Mouse (Mus musculus): Measurements from ENCODE around the gene Mavs.
A peak's percentile ranks its signal among the peaks of the same experiment; 100 is the strongest.

Gene Mavs

DNA sequence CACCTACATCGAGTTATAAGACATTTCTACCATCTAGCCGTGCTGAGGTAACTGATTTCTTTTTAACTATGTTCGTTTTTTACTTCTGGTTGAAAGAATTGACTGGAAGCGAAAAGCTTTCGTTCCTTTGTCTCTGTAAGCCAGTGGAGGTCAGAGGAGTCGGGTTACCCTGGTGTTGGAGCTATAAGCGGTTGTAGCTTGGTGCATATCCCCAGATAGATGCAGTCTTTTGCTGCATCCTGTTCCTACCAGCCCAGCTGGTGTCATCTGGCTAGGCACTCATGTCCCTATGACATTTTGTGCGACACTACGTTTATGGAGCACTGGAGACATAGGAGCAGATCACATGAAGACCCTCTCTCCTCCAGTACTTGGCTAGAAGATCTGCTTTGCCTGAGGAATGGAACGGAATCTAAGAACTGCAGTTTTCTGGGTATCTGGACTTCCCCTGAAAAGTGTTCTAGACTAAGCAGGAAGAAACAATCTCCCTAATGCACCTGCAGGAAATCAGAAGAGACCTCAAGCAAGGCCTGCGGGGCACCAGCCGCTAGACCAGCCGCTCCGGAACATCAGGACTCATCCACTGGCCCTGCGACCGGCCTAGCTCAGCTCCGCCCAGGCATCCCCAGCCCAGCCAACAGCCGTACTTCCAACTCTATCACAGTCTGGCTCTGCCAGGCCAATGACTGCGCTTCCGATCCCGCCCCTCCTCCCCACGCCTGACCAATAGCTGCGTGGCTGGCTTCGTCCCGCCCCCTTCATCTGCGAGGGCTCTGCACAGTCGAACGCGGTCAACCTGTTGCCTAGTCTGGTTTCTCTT lies at the start of gene Mavs:
TSS of gene Mavs (plus strand) at position 757 of the 820 bp plus-strand sequence.
- DNase-seq (ENCODE audit: low spot score in 2 of 2): peak; percentile 92 to 93

DNA sequence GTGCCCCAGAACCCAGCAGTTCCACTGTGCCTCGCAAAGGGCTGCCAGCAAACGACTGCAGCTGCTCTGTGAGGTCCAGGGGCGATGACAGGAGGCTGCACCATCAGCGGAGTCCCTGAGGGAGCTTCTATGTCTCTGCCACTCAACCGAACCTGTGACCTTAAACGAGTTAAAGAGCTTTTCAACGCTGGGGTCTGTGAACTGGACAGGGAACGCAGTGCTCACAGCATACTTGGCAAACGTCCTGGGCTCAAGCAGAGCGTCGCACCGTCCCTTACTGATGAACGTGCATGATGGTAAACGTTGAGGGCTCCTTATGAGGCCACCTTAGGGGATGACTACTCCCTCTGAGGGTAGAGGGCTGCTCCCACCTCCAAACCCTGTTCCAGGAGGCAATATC lies 47.5 kb upstream of the Mavs start:
- DNase-seq (ENCODE audit: low spot score in 2 of 2): no peak

DNA sequence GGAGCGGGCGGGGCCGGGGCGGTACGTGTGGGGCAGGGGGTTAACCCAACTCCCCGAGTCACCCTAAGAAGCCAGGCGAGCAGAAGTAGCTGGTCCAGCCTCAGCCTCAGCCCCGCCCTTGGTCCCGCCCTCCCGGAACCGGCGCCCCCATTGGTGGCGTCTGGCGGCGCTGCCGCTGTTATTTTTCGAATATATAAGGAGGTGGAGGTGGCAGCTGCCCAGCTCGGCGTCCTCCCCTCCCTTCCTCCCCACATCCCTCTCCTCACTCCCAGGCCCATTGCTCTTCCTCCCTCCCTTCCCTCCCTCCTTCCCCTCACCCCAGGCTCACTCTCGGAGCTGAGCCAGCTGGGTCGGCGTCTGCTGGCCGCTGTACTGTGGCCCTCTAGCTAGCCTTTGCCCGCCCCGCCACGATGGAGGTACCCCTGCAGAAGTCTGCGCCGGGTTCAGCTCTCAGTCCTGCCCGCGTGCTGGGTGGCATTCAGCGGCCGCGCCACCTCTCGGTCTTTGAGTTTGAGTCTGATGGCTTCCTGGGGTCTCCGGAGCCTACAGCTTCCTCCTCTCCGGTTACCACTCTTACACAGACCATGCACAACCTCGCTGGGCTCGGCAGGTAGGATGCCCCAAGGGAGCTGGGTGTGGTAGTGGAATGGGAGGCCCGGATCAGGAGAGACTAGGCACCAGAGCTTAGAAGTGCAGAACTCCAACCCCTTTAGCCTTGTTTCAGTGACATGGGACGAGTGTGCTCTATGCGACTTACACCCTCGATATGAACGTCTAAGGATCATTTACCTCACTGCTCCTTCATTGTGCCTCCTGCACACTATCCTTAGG lies 46.9 kb upstream of the Mavs start, which contains the start of the genes Cdc25b and Spef1:
TSS of gene Cdc25b (plus strand) at position 179 of the 831 bp plus-strand sequence.
TSS of gene Spef1 (minus strand) at position 512 of the 831 bp plus-strand sequence.
- DNase-seq (ENCODE audit: low spot score in 2 of 2): peak; percentile 77 to 81

DNA sequence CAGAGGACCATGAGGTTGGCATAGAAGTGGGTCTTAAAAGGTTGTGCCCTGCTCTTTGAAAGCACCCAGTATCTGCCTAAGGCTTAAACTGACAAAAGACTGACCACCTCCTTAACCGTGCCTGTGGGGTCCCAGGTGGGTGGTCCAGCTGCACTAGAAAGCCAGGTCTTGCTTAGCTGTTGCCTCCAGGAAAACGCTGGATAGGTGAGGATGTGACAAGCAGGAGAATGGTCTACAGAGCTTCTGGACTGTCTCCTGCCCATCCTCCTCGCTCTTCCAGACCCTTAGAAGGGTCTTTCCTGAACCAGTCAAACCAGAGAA lies 46.3 kb upstream of the Mavs start:
- DNase-seq (ENCODE audit: low spot score in 2 of 2): no peak

DNA sequence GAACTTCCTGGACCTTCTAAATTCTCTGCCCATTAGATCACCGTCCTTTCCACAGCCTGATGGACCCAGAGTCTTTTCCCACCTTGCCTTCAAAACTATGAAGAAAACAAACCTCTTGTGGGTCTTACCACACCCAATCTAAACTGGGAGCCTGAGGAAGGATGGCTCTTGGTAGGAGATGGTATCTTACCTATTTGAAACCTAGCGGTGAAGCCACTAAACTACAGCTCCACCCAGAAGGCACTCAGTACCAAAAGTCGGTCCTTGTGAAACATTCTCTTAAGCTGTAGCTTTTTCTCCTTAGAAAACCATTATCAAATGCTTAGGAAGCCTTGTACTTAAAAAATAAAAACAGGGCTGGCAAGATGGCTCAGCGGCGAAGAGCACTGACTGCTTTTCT lies 45.6 kb upstream of the Mavs start:
- no peak for DNase-seq (ENCODE audit: low spot score in 2 of 2)

DNA sequence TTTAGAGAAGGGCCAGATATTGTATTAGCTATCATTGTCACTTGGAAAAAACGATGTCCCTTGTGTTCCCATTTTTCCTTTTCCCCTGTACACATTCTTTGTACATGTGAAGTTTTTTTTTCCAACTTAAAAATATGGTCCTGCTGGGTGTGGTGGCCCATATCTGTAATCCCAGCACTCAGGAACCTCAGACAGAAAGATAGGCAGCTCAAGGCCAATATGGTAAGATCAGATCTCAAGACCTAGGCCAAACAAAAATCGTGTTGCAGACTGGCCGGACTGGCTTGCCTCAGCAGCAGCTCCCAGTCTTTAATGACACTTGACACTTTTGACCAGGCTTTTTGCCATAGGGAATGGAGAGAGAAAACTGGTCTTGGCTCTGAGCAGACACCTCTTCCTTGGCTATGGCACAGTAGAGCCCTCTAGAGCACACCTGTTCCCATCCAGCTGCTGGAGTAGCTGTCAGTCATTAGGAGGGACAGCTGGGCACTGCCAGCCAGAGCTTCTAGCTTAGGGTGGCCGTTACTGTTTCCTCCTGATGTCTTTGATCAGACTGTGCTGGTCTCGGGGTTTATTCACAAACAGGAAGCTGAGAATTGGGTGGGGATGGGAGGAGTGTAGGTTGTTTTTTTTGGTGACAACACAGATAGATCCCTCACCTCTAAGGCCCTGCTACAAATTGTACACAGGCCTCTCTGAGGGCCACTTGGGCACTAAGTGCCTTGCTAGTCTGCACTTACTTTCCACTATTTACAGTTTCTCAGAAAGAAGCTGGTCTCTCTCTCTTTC lies 44.1 kb upstream of the Mavs start:
- no peak for DNase-seq (ENCODE audit: low spot score in 2 of 2)

DNA sequence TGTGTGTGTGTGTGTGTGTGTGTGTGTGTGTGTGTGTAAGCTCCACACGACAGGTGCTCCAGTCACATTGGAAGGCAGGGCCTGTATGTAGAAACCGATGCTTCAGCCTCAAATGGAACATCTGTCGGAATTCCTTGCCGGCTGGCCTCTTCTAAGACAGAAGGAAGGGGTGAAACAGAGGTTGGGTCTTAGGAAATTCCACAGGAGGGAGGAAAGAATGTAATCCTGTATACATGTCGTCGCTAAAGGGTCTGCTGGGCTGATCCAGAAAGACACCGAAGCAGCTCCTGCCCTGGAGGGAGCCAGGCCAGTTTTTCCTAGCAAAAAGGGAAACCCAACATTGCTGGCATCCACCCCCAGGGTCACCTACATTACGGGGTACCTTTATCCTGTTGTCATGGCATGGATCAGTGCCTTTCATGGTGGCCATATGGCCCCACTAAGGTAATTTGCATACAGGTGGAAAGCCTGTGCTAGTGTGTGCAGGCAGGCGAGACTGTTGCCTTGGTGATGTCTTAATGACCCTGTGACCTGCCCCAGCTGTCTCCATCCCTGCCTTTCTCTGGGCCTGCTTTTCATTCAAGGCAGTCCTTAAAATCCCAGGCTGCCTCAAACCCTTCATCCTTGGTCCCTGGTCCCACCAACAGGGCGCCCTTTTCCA lies 43.4 kb upstream of the Mavs start:
- DNase-seq (ENCODE audit: low spot score in 2 of 2): no peak

DNA sequence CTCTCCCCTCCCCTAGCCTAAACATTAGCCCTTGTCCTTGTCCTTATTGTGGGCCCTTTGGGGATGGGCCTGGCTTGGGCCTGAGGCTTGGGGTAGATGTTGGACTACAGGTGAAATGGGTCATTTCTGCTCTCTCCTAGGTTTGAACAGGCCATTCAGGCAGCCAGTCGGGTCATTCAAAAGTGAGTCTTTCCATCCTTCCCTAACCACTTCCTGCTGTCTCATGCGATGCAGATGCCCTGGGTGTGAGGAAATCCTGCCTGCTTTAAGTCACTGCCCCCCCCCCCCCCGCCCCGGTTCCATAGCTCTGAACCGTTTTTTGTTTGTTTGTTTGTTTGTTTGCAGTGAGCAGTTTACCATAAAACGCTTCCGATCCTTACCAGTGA lies 42.9 kb upstream of the Mavs start:
- DNase-seq (ENCODE audit: low spot score in 2 of 2): no peak

DNA sequence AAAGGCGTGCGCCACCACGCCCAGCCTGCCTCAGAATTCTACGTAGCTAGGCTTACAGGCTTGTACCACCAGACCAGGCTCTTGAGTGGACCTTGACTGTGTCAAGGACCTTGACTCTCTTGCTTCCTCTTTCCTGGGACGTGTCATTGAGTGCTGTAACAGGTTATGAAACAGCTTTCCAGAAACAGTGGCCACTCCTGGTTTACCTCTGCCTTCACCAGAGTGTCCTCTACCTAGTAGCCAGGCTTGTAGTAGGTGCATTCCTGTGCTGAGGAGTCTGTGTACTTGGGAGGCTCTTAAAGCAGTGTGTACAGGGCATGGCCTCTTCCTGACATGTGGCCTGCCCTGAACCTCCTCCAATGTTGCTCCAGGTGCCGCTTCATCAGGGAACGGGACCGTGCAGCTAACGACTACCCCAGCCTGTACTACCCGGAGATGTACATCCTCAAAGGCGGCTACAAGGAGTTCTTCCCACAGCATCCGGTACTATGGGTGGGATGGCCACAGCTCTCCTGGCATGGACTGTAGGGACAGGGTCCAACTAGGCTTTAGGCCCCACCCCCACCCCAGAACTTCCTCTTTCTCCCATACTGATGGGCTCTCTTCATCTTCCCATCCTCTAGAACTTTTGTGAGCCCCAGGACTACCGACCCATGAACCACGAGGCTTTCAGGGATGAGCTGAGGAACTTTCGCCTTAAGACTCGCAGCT lies 37.1 kb upstream of the Mavs start:
- no peak for DNase-seq (ENCODE audit: low spot score in 2 of 2)

DNA sequence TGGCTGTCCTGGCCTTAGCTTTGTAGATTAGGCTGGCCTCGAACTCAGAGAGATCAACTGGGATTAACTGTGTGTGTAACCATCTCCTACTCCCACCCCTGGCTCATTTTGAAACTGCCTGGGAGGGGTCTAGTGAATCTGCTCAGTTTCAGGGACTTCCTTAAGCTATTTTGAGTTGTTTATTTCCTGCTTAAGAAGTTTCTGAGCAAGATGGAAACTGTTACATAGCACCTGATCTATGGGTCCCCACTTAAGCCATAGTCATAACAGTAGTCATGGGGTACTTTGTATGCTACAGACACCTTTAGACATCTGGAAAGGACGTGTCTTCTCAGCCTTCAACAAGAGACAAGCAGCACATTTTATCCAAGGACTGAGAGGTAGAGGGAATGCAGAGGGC lies 33.2 kb upstream of the Mavs start:
- no peak for DNase-seq (ENCODE audit: low spot score in 2 of 2)

DNA sequence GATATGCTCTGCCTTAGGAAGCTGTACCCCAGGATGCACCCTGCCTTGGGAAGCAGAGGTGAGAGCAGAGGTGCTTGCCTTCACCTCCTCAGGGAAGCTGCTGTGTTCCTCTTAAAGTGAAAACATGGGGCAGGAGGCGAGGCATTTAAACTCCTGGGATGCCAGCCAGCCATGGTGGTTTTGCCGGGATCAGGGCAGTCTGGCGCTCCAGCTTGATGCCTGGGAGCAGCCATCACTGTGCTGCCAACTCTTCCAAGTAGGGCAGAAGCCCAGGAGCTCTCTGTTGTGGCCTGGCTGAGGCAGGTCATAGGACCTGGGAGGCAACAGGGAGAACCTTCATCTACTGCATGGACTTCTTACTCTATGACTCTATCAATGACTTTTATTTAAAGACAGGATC lies 32.6 kb upstream of the Mavs start:
- no peak for DNase-seq (ENCODE audit: low spot score in 2 of 2)

DNA sequence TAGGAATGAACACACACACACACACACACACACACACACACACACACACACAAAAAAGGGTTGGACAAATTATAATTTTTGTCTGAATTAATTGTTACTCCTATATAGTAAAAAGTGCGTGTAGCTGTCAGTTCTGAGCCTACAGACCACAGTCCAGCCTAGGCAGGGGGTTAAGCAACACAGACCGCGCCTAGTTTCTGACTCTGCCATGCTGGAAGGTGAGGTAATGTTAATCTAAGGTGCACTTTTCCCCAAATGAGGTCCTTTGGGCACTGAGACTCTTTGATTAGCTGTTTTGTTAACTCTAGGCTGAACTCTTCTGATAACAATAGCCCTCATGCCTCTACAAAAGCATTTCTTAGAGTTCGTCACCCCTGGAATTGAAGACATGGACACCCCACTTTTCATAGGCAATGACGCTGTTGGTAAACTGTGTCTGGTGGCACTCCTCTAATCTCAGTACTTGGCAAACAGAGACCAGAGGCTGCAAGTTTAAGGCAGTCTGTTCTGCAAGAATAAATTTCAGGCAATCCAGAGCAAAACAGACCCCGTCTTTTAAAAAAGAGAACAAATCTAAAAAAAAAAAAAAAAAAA lies 29.9 kb upstream of the Mavs start:
- no peak for DNase-seq (ENCODE audit: low spot score in 2 of 2)

DNA sequence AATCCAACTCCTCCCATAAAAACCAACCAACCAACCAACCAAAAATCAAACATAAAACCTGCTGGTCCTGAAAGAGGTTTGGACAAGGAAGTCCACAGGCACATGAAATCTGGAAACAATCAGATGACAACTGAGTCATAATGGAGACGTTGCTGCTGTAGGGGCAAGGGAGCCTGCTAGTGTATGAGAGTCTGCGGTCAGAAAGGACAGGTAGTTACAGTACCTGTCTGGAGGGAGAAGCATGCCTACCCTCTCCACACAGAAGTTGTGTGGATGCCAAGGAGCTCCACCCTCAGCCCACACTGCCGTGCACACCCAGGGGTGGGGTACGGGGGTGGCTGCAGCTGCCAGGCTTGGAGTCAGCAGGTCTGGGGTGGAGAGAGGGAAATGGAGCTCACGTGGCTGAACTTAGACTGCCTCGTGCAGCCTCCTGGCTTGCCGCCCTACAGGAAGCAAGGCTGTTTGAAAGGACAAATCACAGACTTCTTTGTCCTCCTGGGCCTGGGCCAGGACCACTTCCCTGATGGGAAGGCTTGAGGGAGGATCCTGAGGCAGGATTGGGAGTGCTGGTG lies 29.4 kb upstream of the Mavs start:
- peak; percentile 81 to 83 for DNase-seq (ENCODE audit: low spot score in 2 of 2)

DNA sequence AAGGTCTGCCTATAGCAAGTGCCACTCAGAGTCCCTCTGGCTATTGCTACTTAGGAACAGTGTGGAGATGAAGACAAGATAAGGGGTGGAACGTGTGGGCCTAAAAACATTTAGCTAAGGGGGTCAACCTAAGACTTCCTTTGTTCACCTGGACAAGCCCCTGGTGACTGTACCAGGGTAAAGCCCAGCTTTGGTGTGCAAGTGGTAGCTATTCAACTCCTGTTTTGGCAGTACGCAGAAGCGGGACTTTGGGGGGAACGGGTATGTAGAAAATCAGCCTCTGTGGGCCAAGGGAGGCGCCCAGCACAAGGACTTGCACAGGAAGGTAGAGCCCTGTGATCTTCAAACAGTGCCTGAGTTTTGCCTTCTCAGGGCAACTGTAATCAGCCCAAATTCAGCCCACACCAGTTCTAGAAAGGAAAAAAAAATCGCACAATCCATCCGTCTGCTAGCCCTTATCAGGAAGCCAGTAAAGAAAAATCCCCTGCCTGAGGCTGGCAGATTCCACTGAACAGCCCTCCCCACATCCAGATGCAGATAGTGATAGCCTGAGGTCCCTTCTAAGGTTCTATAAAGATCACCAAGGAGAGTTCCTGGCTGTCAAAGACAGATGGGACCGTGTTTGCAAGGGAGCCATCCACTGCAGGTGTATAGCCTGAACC lies 28.2 kb upstream of the Mavs start:
- no peak for DNase-seq (ENCODE audit: low spot score in 2 of 2)

DNA sequence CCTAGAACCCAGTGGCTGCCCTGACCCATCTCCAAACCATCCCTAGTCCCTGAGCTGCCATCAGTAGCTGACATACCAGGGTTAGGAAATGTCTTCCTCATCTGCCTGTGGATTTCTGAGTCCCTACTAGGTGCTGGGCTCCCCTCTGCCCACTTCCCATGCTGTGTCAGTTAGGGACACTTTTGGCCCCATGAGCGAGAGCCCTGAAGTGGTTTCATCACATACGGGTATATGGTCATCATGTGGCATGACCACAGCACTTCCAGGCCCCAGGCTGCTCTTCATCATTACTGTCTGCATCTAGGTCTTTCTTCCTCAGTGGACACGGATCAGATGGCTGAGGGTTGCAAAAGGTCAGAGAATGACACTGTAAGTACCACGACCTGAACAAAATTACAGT lies 27.1 kb upstream of the Mavs start, which contains the start of gene Ap5s1:
TSS of gene Ap5s1 (plus strand) at position 301 of the 400 bp plus-strand sequence.
- DNase-seq (ENCODE audit: low spot score in 2 of 2): no peak

DNA sequence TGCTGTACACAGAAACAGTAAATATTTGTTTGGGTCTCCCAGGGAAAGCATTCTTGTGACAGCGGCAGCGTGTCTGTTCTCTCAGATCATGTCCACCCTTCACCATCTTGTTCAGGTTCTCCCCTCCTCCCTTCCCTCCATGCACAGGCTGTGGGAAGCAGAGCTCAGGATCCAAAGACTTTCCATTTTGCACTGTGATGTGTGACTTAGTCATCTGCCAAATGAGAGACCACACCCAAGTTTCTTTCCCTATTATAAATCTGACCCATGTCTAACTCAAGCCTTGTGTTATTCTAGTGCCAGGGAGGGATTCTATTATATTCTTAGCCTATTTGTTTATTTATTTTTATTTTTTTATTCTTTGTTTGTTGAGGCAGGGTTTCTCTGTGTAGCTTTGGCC lies 25.5 kb upstream of the Mavs start:
- DNase-seq (ENCODE audit: low spot score in 2 of 2): no peak

DNA sequence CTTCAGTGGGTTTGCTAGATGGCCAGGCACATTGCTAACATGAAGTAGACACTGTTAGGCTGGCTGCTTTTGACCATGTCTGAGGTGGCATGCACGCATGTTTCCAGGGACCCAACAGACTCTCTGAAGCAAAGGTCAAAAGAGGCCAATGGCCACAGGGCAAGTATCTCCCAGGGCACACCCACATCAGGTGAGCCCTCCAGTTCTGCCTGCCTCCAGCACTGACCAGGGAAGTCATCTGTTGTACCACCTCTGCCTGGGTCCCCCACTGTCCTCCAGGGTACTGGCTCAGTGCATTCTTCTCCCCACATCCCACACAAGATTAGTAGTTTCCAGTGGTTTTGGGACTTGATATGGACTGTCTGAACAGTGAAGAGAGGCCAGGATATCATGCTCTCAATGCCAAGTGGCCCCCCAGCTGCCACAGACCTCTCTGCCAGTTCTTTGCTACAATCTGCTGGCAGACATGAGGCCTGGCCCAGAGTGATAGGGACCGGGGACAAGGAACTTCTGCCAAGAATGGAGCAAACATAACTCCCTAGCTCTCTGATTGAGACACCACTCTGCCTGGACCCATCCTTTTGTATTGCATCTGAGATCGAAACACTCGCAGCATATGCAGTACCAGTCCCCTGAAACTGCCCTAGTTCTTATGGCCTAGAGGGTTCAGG lies 24.6 kb upstream of the Mavs start:
- DNase-seq (ENCODE audit: low spot score in 2 of 2): no peak

DNA sequence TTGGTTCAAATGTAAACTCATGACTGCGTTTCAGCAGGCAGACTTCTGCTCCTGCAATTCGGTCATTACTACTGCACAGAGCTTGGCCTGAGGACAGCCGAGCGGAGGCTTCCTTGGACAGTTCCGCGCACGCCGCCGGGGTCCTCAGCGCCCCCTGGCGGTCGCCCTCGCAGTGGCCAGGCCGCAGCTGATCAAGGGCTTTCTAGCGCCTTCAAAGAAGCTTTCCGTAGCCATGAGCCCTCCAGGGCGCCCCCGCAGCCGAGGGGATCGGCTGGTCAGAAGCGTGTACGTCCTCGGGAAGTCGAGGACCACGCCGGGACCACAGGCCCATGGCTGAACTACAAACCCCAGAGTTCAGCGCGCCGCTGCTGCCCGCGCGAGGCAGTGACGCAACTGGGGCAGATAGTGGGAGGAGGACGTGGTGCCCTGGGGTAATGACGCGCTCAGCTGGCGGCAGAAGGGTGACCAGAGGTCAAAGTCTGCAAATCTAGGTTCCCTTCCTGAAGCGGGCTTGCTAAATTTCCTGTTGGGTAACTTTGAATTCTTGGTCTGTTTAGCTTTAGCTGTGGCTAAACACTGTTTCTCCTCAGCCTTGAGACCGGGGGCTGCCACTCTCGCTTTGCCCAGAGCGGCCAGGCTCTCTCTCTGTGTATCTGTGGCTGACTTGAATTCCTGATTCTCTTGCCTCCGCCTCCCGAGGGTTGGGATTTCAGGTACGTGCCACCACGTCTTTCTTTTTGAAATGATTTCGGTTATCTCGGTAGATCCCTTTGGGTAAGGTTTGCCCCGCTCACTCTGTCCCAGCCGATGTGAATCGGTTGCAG lies 23.7 kb upstream of the Mavs start:
- DNase-seq (ENCODE audit: low spot score in 2 of 2): peak; percentile 93
